Mouse (Mus musculus) midbrain, embryonic 12.5 days (tissue): ENCODE results near the gene Spon1. TPM values are rescaled to one million over a fixed set of nuclear protein-coding genes. Genes with fewer than 3 reads are reported as not detected.

Source experiments
- ATAC-seq: fragments of 200-750 bp; cut with Nextera tagmentation; 2 replicates; pipeline ENCODE4 v1.8.0; 2017; ENCODE audit warnings: low read depth, moderate TSS enrichment, moderate library complexity; ENCODE audit not compliant: low FRiP score
- H3K27ac ChIP-seq: fragments of 300-500 bp; sonication (generic); replicated peaks from 2 replicates; pipeline ENCODE4 v1.5.1; 2016; ENCODE audit warnings: mild to moderate bottlenecking
- H3K27me3 ChIP-seq: fragments of 300-500 bp; sonication (generic); 2 replicates; pipeline ENCODE4 v1.6.1; 2016; ENCODE audit warnings: mild to moderate bottlenecking
- H3K36me3 ChIP-seq: fragments of 300-500 bp; sonication (generic); 2 replicates; pipeline ENCODE4 v1.6.1; 2016
- H3K4me1 ChIP-seq: fragments of 300-500 bp; sonication (generic); 2 replicates; pipeline ENCODE4 v1.6.1; 2016
- H3K4me2 ChIP-seq: fragments of 300-500 bp; sonication (generic); replicated peaks from 2 replicates; pipeline ENCODE4 v1.6.1; 2016; ENCODE audit warnings: mild to moderate bottlenecking, moderate library complexity
- H3K4me3 ChIP-seq: fragments of 300-500 bp; sonication (generic); 2 replicates; pipeline ENCODE4 v1.5.1; 2016; ENCODE audit warnings: mild to moderate bottlenecking
- H3K9ac ChIP-seq: fragments of 300-500 bp; sonication (generic); replicated peaks from 2 replicates; pipeline ENCODE4 v1.6.1; 2016; ENCODE audit warnings: mild to moderate bottlenecking, moderate library complexity
- H3K9me3 ChIP-seq: fragments of 300-500 bp; sonication (generic); 2 replicates; pipeline ENCODE4 v1.6.1; 2016; ENCODE audit warnings: mild to moderate bottlenecking
- WGBS: fragments of 180-500 bp; shearing (Covaris S2); methylation state at CpG from one replicate; pipeline ENCODE4 v1.1.7; 2016; 5-methylcytosine and 5-hydroxymethylcytosine counted together
- polyA plus RNA-seq: library from polyadenylated mRNA; unstranded; fragments of >200 nt; fragmentation: Nextera tagmentation; extraction: Ambion mirVana; gene quantifications from 2 replicates; pipeline ENCODE4 v1.2.1, GENCODE M21; 2016

Gene Spon1
- polyA plus RNA-seq, 1 experiment from 2014 or later, result 57.5 TPM

DNA sequence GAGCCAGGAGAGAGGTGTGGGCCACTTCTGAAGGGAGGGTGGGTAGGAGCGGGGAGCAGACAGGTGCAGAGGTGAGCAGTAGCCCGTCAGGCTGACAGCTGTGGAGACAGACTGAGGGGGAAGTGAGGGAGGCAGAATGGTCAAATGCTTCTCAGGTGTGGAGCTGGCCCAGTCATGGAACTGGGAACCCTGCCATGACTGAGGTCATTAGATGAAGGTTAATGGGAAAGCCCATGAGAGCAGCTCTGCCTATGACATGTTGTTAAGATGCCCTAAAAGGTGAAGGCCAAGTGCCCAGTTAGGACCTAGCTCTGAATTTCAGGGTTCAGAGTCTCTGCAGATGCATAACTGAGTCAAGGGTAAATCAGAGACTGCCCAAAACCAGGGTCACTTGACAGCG is 253.1 kb downstream of the Spon1 start:
- Histone ChIP-seq H3K4me1 (peaks cover 6% of the 10 kb centered on the region; the same call in 1 of the 2 replicates), H3K36me3 (no peaks in the 10 kb centered on the region), H3K4me3 (no peak overlapping the region), H3K27ac (no peak overlapping the region), H3K9me3 (no peaks in the 10 kb centered on the region), H3K4me2 (no peak overlapping the region), H3K9ac (no peak overlapping the region), H3K27me3 (peaks cover 8% of the 10 kb centered on the region; the same call in 1 of the 2 replicates)
- 83% methylated on average over 3 of the region's 3 CpGs for WGBS
- ATAC-seq, result no peak

- Histone ChIP-seq H3K36me3 (no peaks in the 10 kb centered on the region), H3K4me1 (peaks cover 6% of the 10 kb centered on the region; the same call in 1 of the 2 replicates), H3K4me3 (peak overlapping the region; percentile 40), H3K9me3 (no peaks in the 10 kb centered on the region), H3K27ac (no peak overlapping the region), H3K27me3 (peaks cover 8% of the 10 kb centered on the region; the same call in 1 of the 2 replicates), H3K9ac (peak overlapping the region; percentile 41), H3K4me2 (peak overlapping the region; percentile 64)
- 5% methylated on average over 9 of the region's 11 CpGs for WGBS
- ATAC-seq, result 0 out of 2 replicates have a peak, but pooled peaks have one; percentile 9
Observed at GRCm38 (mm10) chr7:114020057-114020703, 254.4 kb downstream of the Spon1 start.

DNA sequence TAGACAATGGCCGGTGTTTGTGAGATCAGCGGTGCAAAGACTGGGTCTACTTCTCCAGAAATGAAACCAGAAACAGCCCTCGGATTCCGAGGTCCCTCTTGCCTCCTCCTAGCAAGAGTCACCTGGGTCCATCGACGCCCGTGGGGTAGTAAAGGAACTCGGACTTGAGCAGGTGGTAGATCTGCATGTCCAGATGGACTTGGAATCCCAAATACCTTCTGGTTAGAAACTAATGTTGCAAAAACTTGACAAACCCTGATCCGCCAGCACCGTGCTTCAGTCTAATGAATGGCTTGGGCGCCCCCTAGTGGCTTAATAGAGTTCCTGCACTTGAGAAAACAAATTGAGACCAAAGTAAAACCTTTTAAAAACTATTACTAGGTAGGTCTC is 254.9 kb downstream of the Spon1 start:
- Histone ChIP-seq H3K27ac (no peak overlapping the region), H3K9me3 (no peaks in the 10 kb centered on the region), H3K4me2 (peak overlapping the region; percentile 64), H3K4me3 (peak overlapping the region; percentile 40), H3K36me3 (no peaks in the 10 kb centered on the region), H3K27me3 (peaks cover 8% of the 10 kb centered on the region; the same call in 1 of the 2 replicates), H3K9ac (peak overlapping the region; percentile 41), H3K4me1 (peaks cover 6% of the 10 kb centered on the region; the same call in 1 of the 2 replicates)
- peak; percentile 58; the same call in 1 of the 2 replicates for ATAC-seq
- WGBS, result 1% methylated on average over 11 of the region's 11 CpGs

- Histone ChIP-seq H3K4me3 (no peak overlapping the region), H3K27me3 (no peaks in the 10 kb centered on the region), H3K4me1 (no peaks in the 10 kb centered on the region), H3K27ac (no peak overlapping the region), H3K9ac (no peak overlapping the region), H3K9me3 (no peaks in the 10 kb centered on the region), H3K4me2 (no peak overlapping the region), H3K36me3 (no peaks in the 10 kb centered on the region)
- no peak for ATAC-seq
- WGBS, result 89% methylated on average over 8 of the region's 8 CpGs
Observed at GRCm38 (mm10) chr7:114026923-114027322, 261.1 kb downstream of the Spon1 start.

GRCm38 (mm10) chr7:114027406-114027805 is 261.6 kb downstream of the Spon1 start:
- Histone ChIP-seq H3K4me3 (no peak overlapping the region), H3K9ac (no peak overlapping the region), H3K4me1 (no peaks in the 10 kb centered on the region), H3K27ac (no peak overlapping the region), H3K9me3 (no peaks in the 10 kb centered on the region), H3K36me3 (no peaks in the 10 kb centered on the region), H3K27me3 (no peaks in the 10 kb centered on the region), H3K4me2 (no peak overlapping the region)
- no peak for ATAC-seq
- 93% methylated on average over 3 of the region's 3 CpGs for WGBS

- WGBS, result 90% methylated on average over 5 of the region's 5 CpGs
- no peaks in the 10 kb centered on the region for H3K4me1 ChIP-seq
- H3K4me3 ChIP-seq, result no peak overlapping the region
- no peak overlapping the region for H3K4me2 ChIP-seq
- no peak for ATAC-seq
- no peaks in the 10 kb centered on the region for H3K36me3 ChIP-seq
- H3K27ac ChIP-seq, result no peak overlapping the region
- H3K27me3 ChIP-seq, result no peaks in the 10 kb centered on the region
- H3K9me3 ChIP-seq, result no peaks in the 10 kb centered on the region
- no peak overlapping the region for H3K9ac ChIP-seq
Observed at GRCm38 (mm10) chr7:114028828-114029227, 263.0 kb downstream of the Spon1 start.

DNA sequence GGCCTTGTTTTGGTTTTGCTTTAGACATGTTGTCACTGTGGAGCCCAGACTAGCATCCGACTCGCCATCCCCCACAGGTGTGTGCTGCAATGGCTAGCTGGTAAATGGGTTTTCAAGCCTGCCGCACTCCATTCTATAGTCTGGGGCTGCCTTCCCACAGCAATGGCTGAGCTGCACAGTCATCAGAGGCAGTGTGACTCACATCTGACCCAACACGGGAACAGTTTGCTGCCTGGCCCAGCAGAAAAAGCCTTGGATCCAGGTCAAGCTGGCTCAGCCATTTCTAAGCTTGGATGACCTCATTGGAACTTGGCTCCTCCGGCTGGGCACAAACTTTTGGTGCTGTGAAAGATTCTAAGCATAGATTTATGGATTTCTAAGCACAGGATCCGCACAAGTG is 263.8 kb downstream of the Spon1 start:
- H3K27me3 ChIP-seq, result no peaks in the 10 kb centered on the region
- 85% methylated on average over 6 of the region's 6 CpGs for WGBS
- H3K36me3 ChIP-seq, result no peaks in the 10 kb centered on the region
- H3K4me2 ChIP-seq, result no peak overlapping the region
- no peak overlapping the region for H3K9ac ChIP-seq
- no peaks in the 10 kb centered on the region for H3K9me3 ChIP-seq
- H3K4me3 ChIP-seq, result no peak overlapping the region
- H3K4me1 ChIP-seq, result no peaks in the 10 kb centered on the region
- H3K27ac ChIP-seq, result no peak overlapping the region
- no peak for ATAC-seq

DNA sequence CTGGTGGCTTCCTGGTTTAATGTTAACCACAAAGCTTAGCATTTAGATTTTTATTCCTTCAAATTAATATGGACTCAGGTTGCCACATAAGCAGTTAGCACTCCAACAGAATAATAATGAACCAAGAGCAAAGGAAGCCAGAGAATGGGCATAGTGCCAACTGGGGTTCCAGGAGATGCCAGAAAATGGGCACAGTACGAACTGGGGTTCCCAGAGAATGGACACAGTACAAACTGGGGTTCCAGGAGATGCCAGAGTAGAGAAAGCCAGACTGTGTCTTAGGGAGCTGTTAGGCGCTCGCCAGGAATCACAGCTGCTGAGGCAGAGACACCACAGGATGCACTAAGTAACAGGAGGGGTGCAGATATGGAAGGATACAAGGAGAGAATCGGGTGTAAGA is 271.4 kb downstream of the Spon1 start:
- no peaks in the 10 kb centered on the region for H3K27me3 ChIP-seq
- no peak overlapping the region for H3K4me3 ChIP-seq
- no peak overlapping the region for H3K9ac ChIP-seq
- no peak overlapping the region for H3K27ac ChIP-seq
- peaks cover 14% of the 10 kb centered on the region; the same call in 1 of the 2 replicates for H3K36me3 ChIP-seq
- no peaks in the 10 kb centered on the region; the same call in 1 of the 2 replicates for H3K4me1 ChIP-seq
- no peak for ATAC-seq
- WGBS, result 87% methylated on average over 4 of the region's 4 CpGs
- H3K9me3 ChIP-seq, result no peaks in the 10 kb centered on the region
- no peak overlapping the region for H3K4me2 ChIP-seq

DNA sequence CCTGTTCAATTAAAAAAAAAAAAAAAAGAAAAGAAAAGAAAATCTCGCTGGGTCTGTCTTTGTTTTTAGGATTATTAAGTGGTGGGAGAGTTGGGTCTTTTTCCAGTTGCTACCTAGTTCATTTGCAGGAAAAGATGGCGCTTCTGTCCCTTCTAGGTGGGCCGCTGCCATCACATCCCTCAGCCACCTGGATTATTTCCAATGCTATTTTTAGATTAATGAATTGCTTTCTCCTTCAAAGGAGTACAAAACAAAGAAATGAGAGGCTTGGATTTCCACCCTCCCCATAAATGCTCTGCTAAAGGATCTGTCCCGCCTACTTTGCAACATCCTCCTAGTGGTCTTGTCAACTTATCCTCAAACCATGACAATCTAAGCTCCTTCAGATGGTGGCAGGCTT is 275.6 kb downstream of the Spon1 start:
- WGBS, result 84% methylated on average over 4 of the region's 4 CpGs
- Histone ChIP-seq H3K36me3 (peaks cover 14% of the 10 kb centered on the region; the same call in 1 of the 2 replicates), H3K27me3 (no peaks in the 10 kb centered on the region), H3K4me3 (no peak overlapping the region), H3K9me3 (no peaks in the 10 kb centered on the region), H3K27ac (no peak overlapping the region), H3K9ac (no peak overlapping the region), H3K4me2 (no peak overlapping the region), H3K4me1 (no peaks in the 10 kb centered on the region; the same call in 1 of the 2 replicates)
- ATAC-seq, result no peak

DNA sequence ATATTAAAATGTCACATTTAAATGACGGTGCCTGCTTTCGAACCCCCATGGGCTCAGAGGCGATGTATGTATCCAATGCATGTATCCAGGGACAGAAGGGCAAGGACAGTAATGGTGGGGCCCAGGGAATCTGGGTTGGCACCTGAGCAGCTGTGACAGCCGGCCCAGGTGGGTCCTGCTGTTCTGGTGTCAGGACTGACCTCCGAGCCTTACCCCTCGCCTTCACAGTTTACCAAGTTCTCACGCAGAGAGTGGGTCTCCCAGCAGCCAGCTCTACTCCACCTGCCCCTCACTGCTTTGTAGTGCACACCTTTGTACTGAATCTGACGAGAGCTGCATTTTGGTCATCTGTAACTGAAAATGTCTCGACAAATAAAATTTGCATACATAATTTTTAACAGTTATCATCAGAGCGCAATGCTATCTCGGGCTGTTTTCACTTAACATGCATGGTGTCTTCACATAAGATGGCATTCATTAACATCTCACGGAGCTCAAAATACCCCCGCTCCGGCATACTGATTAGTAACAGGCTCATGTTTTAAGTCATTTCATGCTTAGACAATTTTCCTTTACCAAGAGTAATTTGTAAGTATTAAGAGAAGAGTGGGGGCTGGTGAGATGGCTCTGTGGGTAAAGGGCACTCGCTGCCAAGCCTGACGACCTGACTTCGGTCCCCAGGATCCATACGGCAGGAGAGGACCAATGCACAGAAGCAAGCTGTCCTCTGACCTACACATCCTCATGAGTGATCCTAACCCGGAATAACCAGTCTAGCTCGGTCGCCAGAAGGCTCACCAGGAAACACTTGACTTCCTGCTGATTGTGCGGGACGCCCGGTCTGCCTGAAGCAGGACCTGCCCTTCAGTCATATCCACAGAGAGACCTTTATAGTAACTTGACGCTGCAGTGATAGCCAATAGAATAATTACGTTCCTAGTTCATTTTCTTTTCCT is 277.5 kb downstream of the Spon1 start:
- Histone ChIP-seq H3K4me1 (no peaks in the 10 kb centered on the region), H3K27ac (no peak overlapping the region), H3K36me3 (peaks cover 19% of the 10 kb centered on the region; the same call in 1 of the 2 replicates), H3K4me2 (no peak overlapping the region), H3K27me3 (no peaks in the 10 kb centered on the region), H3K9ac (no peak overlapping the region), H3K9me3 (no peaks in the 10 kb centered on the region), H3K4me3 (no peak overlapping the region)
- 87% methylated on average over 26 of the region's 26 CpGs for WGBS
- no peak for ATAC-seq

DNA sequence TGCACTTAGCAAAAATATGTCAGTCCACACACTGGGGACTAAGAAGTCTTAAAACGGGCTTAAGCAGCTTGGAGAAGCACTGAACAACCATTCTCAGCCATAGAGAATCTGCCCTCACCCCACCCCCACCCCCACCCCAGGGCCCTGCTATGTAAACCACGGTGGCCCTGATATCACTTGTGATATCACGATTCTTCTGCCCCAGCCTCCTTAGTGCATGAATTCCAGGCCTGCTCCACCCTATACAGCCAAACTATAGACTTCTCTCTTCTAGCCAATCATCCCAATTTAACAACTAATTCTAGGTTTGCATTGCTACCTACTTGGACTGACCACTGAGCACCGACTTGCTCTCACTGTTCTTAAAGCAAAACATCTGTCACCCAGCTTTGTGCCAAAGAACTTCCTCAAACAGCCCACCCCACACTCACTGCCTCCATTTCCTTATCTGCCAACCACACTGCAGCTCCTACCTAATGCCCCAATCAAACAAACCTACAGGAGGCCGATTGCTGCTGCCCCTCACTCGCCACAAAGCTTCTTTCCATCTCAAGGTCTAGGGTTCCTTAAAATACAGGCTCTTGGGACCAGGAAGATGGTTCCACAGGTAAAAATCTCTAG is 278.2 kb downstream of the Spon1 start:
- WGBS, result 83% methylated on average over 6 of the region's 6 CpGs

More for the DNA sequence above, 278.2 kb downstream of the Spon1 start:
- Histone ChIP-seq H3K27me3 (no peaks in the 10 kb centered on the region), H3K4me1 (no peaks in the 10 kb centered on the region), H3K36me3 (peaks cover 19% of the 10 kb centered on the region; the same call in 1 of the 2 replicates), H3K9me3 (no peaks in the 10 kb centered on the region), H3K4me3 (no peak overlapping the region), H3K9ac (no peak overlapping the region), H3K27ac (no peak overlapping the region), H3K4me2 (no peak overlapping the region)
- ATAC-seq, result no peak
